Mouse (Mus musculus): Measurements from ENCODE around the gene Zbtb3.

- TF ChIP-seq CTCF (IDR thresholded peaks at IDR 0.05; ENCODE audit: low read depth, low read length) (no peak), POLR2A (IDR thresholded peaks at IDR 0.05; ENCODE audit: borderline replicate concordance, low read depth, low read length) (no peak)
Observed at GRCm38 (mm10) chr19:8774951-8775421, 27.4 kb upstream of the Zbtb3 start.

Measured in bone marrow macrophage, adult 2 months (primary cell).